Mouse (Mus musculus) testis, adult 2 months (tissue): ENCODE data around the gene Vsir. TPM values are rescaled to one million over a fixed set of nuclear protein-coding genes. Genes with fewer than 3 reads are reported as not detected.

Source experiments
- H3K27ac ChIP-seq: fragments of 200-500 bp; 2 replicates; pipeline ENCODE4 v1.5.1; 2012; ENCODE audit warnings: low read depth, low read length; ENCODE audit not compliant: control insufficient read depth, insufficient read depth
- H3K27me3 ChIP-seq: fragments of 200-500 bp; 2 replicates; pipeline ENCODE4 v1.6.1; 2012; ENCODE audit warnings: mild to moderate bottlenecking, low read length, moderate library complexity; ENCODE audit not compliant: control insufficient read depth, insufficient read depth
- H3K36me3 ChIP-seq: fragments of 200-500 bp; 2 replicates; pipeline ENCODE4 v1.6.1; 2012; ENCODE audit warnings: mild to moderate bottlenecking, low read length; ENCODE audit not compliant: control insufficient read depth, insufficient read depth
- H3K4me1 ChIP-seq: fragments of 200-500 bp; 2 replicates; pipeline ENCODE4 v1.6.1; 2012; ENCODE audit warnings: low read length; ENCODE audit not compliant: control insufficient read depth, insufficient read depth
- H3K4me3 ChIP-seq: fragments of 200-500 bp; 2 replicates; pipeline ENCODE4 v1.5.1; 2012; ENCODE audit warnings: low read depth, mild to moderate bottlenecking, low read length, moderate library complexity, mixed read lengths; ENCODE audit not compliant: control insufficient read depth
- CTCF ChIP-seq: fragments of 200-500 bp; IDR thresholded peaks from 2 replicates; pipeline ENCODE4 v1.5.1; 2012; ENCODE audit warnings: low read depth, mild to moderate bottlenecking, inconsistent platforms, low read length, moderate library complexity; ENCODE audit not compliant: control insufficient read depth, insufficient read depth, insufficient replicate concordance
- POLR2A ChIP-seq: fragments of 200-500 bp; IDR thresholded peaks from 2 replicates; pipeline ENCODE4 v1.6.1; 2012; ENCODE audit warnings: low read depth, mild to moderate bottlenecking, inconsistent platforms, low read length, moderate library complexity; ENCODE audit not compliant: control insufficient read depth
- polyA plus RNA-seq: library from polyadenylated mRNA; depleted of rRNA; stranded (reverse); fragments of >200 nt; gene quantifications from 2 replicates; pipeline ENCODE4 v1.2.3, GENCODE M21; 2012

The Vsir gene
- polyA plus RNA-seq, 1 experiment = 3.0 TPM

DNA sequence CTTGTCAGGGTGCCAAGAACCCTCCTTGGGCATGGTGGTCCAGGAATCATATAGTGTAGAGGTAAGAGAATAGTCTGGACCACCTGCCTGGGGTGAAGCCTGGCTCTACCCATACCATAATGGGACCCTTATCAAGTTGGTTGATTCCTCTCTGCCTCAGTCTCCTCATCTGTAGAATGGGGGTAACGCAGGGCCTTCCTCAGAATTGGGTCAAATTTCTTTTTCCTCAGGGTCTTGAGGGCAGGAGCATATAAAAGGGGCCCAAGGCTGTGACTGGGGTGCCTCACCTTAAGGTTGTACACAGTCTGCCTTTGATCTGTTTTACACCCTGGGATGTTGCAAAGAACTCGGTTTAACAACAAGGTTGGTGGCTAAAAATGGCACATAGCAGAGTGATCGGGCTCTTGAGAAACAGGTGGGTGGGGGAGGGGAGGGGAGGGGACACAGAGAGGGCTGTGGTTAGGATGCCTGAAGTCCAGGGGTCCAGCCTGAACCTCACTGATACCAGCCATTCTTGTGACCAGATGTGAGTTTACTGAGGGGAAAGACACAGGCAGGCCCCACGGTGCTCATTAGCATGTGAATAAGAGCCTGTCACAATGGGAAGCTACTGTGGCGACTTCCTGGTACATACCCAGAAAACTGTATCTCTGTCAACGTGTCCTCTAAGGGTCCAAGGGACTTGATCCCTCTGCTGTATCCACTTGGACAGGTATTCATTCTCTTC is 43.7 kb downstream of the Vsir start:
- TF ChIP-seq CTCF (no peak), POLR2A (no peak)
- H3K27me3 ChIP-seq = no peaks in the 10 kb centered on the region
- no peak overlapping the region for H3K27ac ChIP-seq
- H3K4me1 ChIP-seq = peaks cover 4% of the 10 kb centered on the region
- no peak overlapping the region for H3K4me3 ChIP-seq
- no peaks in the 10 kb centered on the region for H3K36me3 ChIP-seq

DNA sequence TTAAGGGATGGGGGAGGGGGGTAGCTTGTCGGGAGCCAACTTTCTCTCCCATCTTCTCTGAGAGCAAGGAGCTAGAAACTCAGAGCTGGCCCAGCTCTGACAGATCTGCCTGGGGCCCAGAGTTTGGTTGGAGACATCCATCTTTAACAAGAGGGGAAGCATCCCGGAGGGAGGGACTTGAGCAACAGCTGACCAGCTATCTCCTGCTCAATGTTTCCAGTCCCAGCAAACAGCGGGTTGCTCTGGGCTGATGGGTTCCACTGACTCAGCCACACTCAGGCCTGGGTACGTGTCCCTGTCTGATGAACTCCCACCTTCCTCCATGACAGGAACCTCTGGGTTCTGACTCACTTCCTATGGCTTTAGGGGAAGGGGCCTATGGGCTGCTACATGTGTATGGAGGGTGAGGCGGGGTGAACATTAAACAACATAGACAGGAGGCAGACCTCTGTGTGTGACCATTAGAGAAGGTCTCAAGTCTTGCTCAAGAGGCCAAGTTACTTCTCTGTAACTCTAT is 44.3 kb downstream of the Vsir start:
- TF ChIP-seq POLR2A = no peak
- no peak for TF ChIP-seq CTCF
- no peaks in the 10 kb centered on the region for H3K27me3 ChIP-seq
- H3K4me1 ChIP-seq = peaks cover 4% of the 10 kb centered on the region
- no peaks in the 10 kb centered on the region for H3K36me3 ChIP-seq
- H3K4me3 ChIP-seq = no peak overlapping the region
- H3K27ac ChIP-seq = no peak overlapping the region

- peaks cover 4% of the 10 kb centered on the region for H3K4me1 ChIP-seq
- TF ChIP-seq POLR2A (no peak), CTCF (no peak)
- H3K27ac ChIP-seq = no peak overlapping the region
- H3K36me3 ChIP-seq = no peaks in the 10 kb centered on the region
- no peak overlapping the region for H3K4me3 ChIP-seq
- H3K27me3 ChIP-seq = no peaks in the 10 kb centered on the region
Measured at GRCm38 (mm10) chr10:60391661-60392060, 45.0 kb downstream of the Vsir start.

DNA sequence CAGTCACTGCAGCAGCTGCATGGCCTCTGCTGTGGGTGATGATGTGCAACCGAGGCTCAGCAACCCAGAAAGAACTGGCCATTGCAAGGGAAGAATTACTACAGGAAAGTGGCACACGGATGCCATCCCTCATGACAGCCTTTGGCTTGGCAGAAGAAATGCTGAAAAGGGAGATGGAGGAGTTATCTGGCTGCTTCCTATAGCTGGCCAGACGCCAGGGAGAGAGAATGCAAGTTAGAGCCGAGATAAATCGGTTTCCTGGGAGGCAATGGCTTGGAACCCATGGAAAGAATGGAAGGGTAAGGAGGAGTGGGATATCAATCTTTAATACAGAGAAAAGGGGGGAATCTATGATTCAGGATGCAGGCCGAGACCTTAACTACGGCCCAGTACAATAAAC is 48.3 kb downstream of the Vsir start:
- H3K27me3 ChIP-seq = no peaks in the 10 kb centered on the region
- no peak overlapping the region for H3K4me3 ChIP-seq
- no peaks in the 10 kb centered on the region for H3K4me1 ChIP-seq
- no peaks in the 10 kb centered on the region for H3K36me3 ChIP-seq
- no peak for TF ChIP-seq POLR2A
- TF ChIP-seq CTCF = no peak
- H3K27ac ChIP-seq = no peak overlapping the region

DNA sequence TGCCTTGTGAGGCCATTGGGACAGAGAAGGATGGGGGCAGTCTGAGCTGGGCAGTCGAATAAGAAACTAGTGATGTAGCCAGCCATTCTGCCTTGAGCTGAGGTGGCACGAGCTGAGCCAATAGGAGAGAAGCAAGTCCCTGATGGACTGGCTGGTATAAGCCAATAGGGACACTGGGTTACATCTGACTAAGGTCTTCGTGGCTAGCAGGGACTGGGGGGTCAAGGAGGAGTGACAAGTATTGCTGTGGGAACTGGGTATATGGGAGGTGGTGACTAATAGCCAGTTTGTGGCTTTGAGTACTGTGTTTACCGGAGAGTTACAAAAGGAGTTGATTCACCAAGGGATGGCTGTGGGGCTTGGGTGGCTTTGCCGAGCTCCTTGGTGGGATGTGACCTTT is 49.0 kb downstream of the Vsir start:
- no peak for TF ChIP-seq CTCF
- TF ChIP-seq POLR2A = no peak
- Histone ChIP-seq H3K4me1 (no peaks in the 10 kb centered on the region), H3K27ac (no peak overlapping the region), H3K36me3 (no peaks in the 10 kb centered on the region), H3K27me3 (no peaks in the 10 kb centered on the region), H3K4me3 (no peak overlapping the region)

- no peaks in the 10 kb centered on the region for H3K36me3 ChIP-seq
- H3K4me1 ChIP-seq = no peaks in the 10 kb centered on the region
- no peaks in the 10 kb centered on the region for H3K27me3 ChIP-seq
- TF ChIP-seq POLR2A (no peak), CTCF (no peak)
- no peak overlapping the region for H3K4me3 ChIP-seq
- H3K27ac ChIP-seq = no peak overlapping the region
Measured at GRCm38 (mm10) chr10:60398051-60398814, 51.6 kb downstream of the Vsir start.

GRCm38 (mm10) chr10:60399449-60399848 is 52.8 kb downstream of the Vsir start, which contains the start of gene Gm17455:
TSS of gene Gm17455 (plus strand) at chr10:60399726.
- TF ChIP-seq CTCF = no peak
- TF ChIP-seq POLR2A = no peak
- Histone ChIP-seq H3K36me3 (no peaks in the 10 kb centered on the region), H3K4me3 (no peak within 1 kb of the TSS), H3K4me1 (no peaks in the 10 kb centered on the region), H3K27ac (no peak within 1 kb of the TSS), H3K27me3 (no peaks in the 10 kb centered on the region)
